18 mouse cellular contexts compared by ENCODE assay signal in genomic region chr5:65864946-65865345, GRCm38 (mm10). TPM values are rescaled to one million over a fixed set of nuclear protein-coding genes. Genes with fewer than 3 reads are reported as not detected.
A peak's percentile ranks its signal among the peaks of the same experiment; 100 is the strongest.
DNase-seq lines count a peak whose midpoint lies in the region; ATAC-seq and TF ChIP-seq lines count a peak whose summit lies in the region.
"Had no signal": no experiment of that assay in that cellular context is flagged by ENCODE, and none has a peak within 500 bp of the region (broad histone marks: within the 10 kb centered on the region; RNA-seq: fewer than 3 reads in every experiment).

No protein-coding gene starts in this region.

- no peaks in the 10 kb centered on the region for H3K36me3 ChIP-seq in heart, embryonic 15.5 days
- H3K36me3 ChIP-seq in thymus, adult 2 months (ENCODE audit: control insufficient read depth, insufficient read depth, low read length): peaks cover 8% of the 10 kb centered on the region; the same call in 1 of the 2 replicates
- no peaks in the 10 kb centered on the region for H3K36me3 ChIP-seq in liver, embryonic 12.5 days
- no peaks in the 10 kb centered on the region for H3K36me3 ChIP-seq in small intestine, adult 2 months (ENCODE audit: control insufficient read depth, insufficient read depth, low read length)
- no peaks in the 10 kb centered on the region for H3K36me3 ChIP-seq in neural tube, embryonic 15.5 days
- H3K36me3 ChIP-seq: heart, embryonic 12.5 days; midbrain, embryonic 10.5 days had no signal

- no peak overlapping the region for H3K27ac ChIP-seq in heart, embryonic 15.5 days
- H3K27ac ChIP-seq in thymus, adult 2 months (ENCODE audit: control insufficient read depth, insufficient read depth, low read length): peak overlapping the region; percentile 83
- no peak overlapping the region for H3K27ac ChIP-seq in liver, embryonic 12.5 days
- H3K27ac ChIP-seq in small intestine, adult 2 months (ENCODE audit: insufficient read depth, low read depth, low read length): peak overlapping the region; percentile 17; the same call in 1 of the 2 replicates
- no peak overlapping the region for H3K27ac ChIP-seq in neural tube, embryonic 15.5 days (replicated peaks)
- H3K27ac ChIP-seq: layer of hippocampus, adult 2 months; midbrain, embryonic 10.5 days had no signal

- H3K9ac ChIP-seq in heart, embryonic 15.5 days: no peak overlapping the region
- H3K9ac ChIP-seq in liver, embryonic 12.5 days: peak overlapping the region; percentile 17; the same call in 1 of the 2 replicates
- H3K9ac ChIP-seq in neural tube, embryonic 15.5 days (replicated peaks): no peak overlapping the region
- H3K9ac ChIP-seq: heart, embryonic 12.5 days had no signal

- ATAC-seq in heart, embryonic 15.5 days (replicated peaks; ENCODE audit: insufficient number of reproducible peaks, insufficient read depth, low FRiP score, low read depth): no peak
- no peak for ATAC-seq in liver, embryonic 12.5 days
- no peak for ATAC-seq in neural tube, embryonic 15.5 days (ENCODE audit: low FRiP score)
- ATAC-seq: forebrain, embryonic 16.5 days had no signal

- H3K9me3 ChIP-seq in heart, embryonic 15.5 days (replicated peaks): no peaks in the 10 kb centered on the region
- H3K9me3 ChIP-seq in liver, embryonic 12.5 days (replicated peaks): no peaks in the 10 kb centered on the region
- no peaks in the 10 kb centered on the region for H3K9me3 ChIP-seq in neural tube, embryonic 15.5 days (replicated peaks)
- H3K9me3 ChIP-seq: heart, embryonic 12.5 days had no signal

- 75% methylated on average over 3 of the region's 3 CpGs for WGBS in heart, embryonic 15.5 days
- 8% methylated on average over 3 of the region's 3 CpGs for WGBS in thymus, adult 2 months
- WGBS in liver, embryonic 12.5 days (ENCODE audit: insufficient replicate concordance): 56% methylated on average over 3 of the region's 3 CpGs
- 60% methylated on average over 3 of the region's 3 CpGs for WGBS in small intestine, adult 2 months
- WGBS in neural tube, embryonic 15.5 days: 79% methylated on average over 3 of the region's 3 CpGs

- TF ChIP-seq CTCF in thymus, adult 2 months (IDR thresholded peaks at IDR 0.05; ENCODE audit: borderline replicate concordance, control insufficient read depth, extremely low read depth, insufficient read depth, low read length, poor library complexity): no peak
- TF ChIP-seq CTCF in small intestine, adult 2 months (IDR thresholded peaks at IDR 0.05; ENCODE audit: extremely low read depth, insufficient read length, insufficient replicate concordance, low read depth, low read length): no peak

- no peaks in the 10 kb centered on the region for H3K27me3 ChIP-seq in heart, embryonic 15.5 days
- H3K27me3 ChIP-seq in thymus, adult 2 months (ENCODE audit: control insufficient read depth, insufficient read depth, low read length): no peaks in the 10 kb centered on the region
- no peaks in the 10 kb centered on the region for H3K27me3 ChIP-seq in liver, embryonic 12.5 days (replicated peaks)
- H3K27me3 ChIP-seq in small intestine, adult 2 months (ENCODE audit: control insufficient read depth, insufficient read depth, low read length): no peaks in the 10 kb centered on the region
- no peaks in the 10 kb centered on the region for H3K27me3 ChIP-seq in neural tube, embryonic 15.5 days (replicated peaks)
- H3K27me3 ChIP-seq: heart, embryonic 12.5 days had no signal

- intact Hi-C loops in heart, postnatal 10 days (cut with DNase I): no loop called here

- peak overlapping the region; percentile 24; the same call in 1 of the 2 replicates for H3K4me3 ChIP-seq in heart, embryonic 15.5 days
- H3K4me3 ChIP-seq in thymus, adult 2 months (ENCODE audit: control insufficient read depth, insufficient read depth, low read length): peak overlapping the region; percentile 56
- H3K4me3 ChIP-seq in liver, embryonic 12.5 days: peak overlapping the region; percentile 33; the same call in 1 of the 2 replicates
- peak overlapping the region; percentile 40 for H3K4me3 ChIP-seq in small intestine, adult 2 months (ENCODE audit: low read depth, low read length)
- H3K4me3 ChIP-seq in neural tube, embryonic 15.5 days (replicated peaks): no peak overlapping the region
- H3K4me3 ChIP-seq: heart, embryonic 12.5 days; layer of hippocampus, adult 2 months; midbrain, embryonic 10.5 days had no signal

- H3K4me2 ChIP-seq in heart, embryonic 15.5 days: no peak overlapping the region
- peak overlapping the region; percentile 45; the same call in 1 of the 2 replicates for H3K4me2 ChIP-seq in liver, embryonic 12.5 days
- no peak overlapping the region for H3K4me2 ChIP-seq in neural tube, embryonic 15.5 days
- H3K4me2 ChIP-seq: heart, embryonic 12.5 days had no signal

- H3K4me1 ChIP-seq in heart, embryonic 15.5 days (replicated peaks): peaks cover 4% of the 10 kb centered on the region; the same call in 1 of the 2 replicates
- peaks cover 22% of the 10 kb centered on the region for H3K4me1 ChIP-seq in thymus, adult 2 months (replicated peaks; ENCODE audit: control insufficient read depth, insufficient read depth, low read length)
- H3K4me1 ChIP-seq in liver, embryonic 12.5 days: peaks cover 18% of the 10 kb centered on the region
- H3K4me1 ChIP-seq in small intestine, adult 2 months (ENCODE audit: control insufficient read depth, insufficient read depth, insufficient read length, low read length): peaks cover 1% of the 10 kb centered on the region; the same call in 1 of the 2 replicates
- H3K4me1 ChIP-seq in neural tube, embryonic 15.5 days: no peaks in the 10 kb centered on the region
- H3K4me1 ChIP-seq: midbrain, embryonic 10.5 days had no signal

- TF ChIP-seq POLR2A in thymus, adult 2 months (IDR thresholded peaks at IDR 0.05; ENCODE audit: control insufficient read depth, extremely low read depth, insufficient read depth, low read length, poor library complexity): no peak
- TF ChIP-seq POLR2A in small intestine, adult 2 months (IDR thresholded peaks at IDR 0.05; ENCODE audit: low read depth, low read length): no peak

- no peak for DNase-seq in heart, postnatal 10 days
- no peak for DNase-seq in thymus, adult 2 months
- DNase-seq in thymus, postnatal 4 days: no peak
- no peak for DNase-seq in right cerebral cortex, postnatal 25 days
- DNase-seq: cerebellum, postnatal 10 days; kidney, adult 2 months; kidney, postnatal 10 days; layer of hippocampus, postnatal 36 days; lung, postnatal 10 days; right cerebral cortex, postnatal 4 days had no signal

RNA-seq across cellular contexts. Expression of gene Rhoh, which starts 3.9 kb away (rescaled TPM):
- 1.2 and 7.7 TPM in 2 replicates for polyA plus RNA-seq in heart, embryonic 15.5 days (2015; fragmentation: Nextera tagmentation; extraction: Ambion mirVana)
- total RNA-seq in heart, postnatal 10 days (2021): under 1 TPM; 0.86 to 0.92 TPM
- 132 and 135 TPM in 2 replicates for polyA plus RNA-seq in thymus, adult 2 months (2012; rRNA removed)
- 2.1 and 2.5 TPM in 2 replicates for polyA plus RNA-seq in liver, embryonic 12.5 days (2016; fragmentation: Nextera tagmentation; extraction: Ambion mirVana)
- polyA plus RNA-seq in small intestine, adult 2 months (2012; rRNA removed): 2.1 and 3.2 TPM in 2 replicates
- polyA plus RNA-seq in neural tube, embryonic 15.5 days (2015; fragmentation: Nextera tagmentation; extraction: Ambion mirVana): 0.78 and 12.5 TPM in 2 replicates

Comparison
In these comparisons a context has a peak if more than half of its experiments do, and no peak if none do; other contexts are left out.
1. H3K27ac ChIP-seq: peak in thymus, adult 2 months (single experiment) and small intestine, adult 2 months (single experiment); none in heart, embryonic 15.5 days (single experiment), liver, embryonic 12.5 days (single experiment) and neural tube, embryonic 15.5 days (single experiment).